Mouse (Mus musculus): ENCODE results near the gene Rab37.

Rab37 gene

DNA sequence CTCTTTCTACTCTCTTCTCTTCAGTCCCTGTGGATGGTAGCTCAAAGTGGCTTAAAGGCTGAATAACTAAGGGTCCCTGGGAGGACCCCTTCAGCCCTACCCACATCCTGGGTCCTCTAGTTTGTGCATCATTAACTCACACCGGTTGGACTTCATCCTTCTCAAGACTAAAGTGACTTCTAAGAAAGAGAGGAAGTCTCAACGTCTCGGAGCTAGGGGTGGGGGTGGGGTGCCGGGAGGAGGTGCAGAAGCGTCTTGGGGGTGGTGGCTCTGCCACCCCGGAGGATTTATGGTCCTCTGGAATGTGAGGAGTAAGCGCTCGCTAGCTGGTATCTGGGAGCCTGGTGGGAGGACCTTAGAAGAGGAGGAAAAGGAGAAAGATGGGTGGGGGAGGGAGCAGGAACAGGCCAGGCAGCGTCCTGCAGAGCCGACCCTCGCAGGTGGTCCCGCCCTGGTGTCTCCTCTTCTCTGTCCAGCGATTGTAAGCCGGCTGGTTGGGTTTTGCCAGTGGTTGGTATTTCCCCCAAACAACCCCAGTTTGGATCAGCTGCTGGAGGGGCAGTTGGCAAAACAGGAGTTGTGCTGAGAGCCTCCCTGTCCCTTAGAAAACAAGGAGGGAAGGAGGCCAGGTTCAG, 73.2 kb downstream of the Rab37 start:
- peak; percentile 46 for DNase-seq (ENCODE audit: low read depth, low spot score)

DNA sequence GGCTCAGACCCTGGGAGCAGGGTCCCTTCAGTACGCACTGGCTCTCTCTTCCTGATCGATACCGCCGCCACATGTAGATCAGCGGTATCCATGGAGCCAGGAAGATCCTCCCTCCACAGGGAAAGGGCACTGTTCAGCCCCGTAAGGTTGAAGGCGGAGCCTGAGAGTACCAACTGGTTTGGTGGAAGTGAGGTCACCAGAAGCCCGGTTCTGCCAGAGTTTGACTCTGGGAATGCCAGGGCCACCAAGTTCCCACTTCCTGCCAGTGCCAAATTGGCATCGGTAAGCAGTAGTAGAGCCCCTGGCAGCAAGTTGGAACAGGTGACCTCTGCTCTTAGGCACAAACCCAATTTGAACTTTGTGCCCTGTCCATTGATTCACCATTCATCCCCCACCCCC, 73.7 kb downstream of the Rab37 start:
- DNase-seq (ENCODE audit: low read depth, low spot score) = peak; percentile 50

DNA sequence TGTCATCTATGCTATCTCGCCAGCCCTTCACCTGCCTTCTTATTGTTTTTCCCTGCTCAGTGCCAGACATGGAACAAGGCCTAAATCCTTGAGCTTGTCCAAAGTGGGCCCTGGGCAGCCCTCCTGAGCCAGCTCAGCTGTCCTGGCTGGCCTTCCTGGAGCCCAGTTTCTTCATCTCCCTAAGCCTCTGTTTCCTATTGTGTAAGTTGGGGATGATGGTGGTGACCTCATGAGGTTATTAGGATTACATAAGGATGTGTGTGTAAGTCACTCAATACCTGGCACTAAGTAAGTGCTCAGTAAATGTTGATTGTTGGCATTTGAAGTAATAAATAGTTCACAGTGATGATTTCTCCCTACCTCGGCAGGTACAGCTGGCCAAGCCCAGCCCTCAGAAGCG, 75.5 kb downstream of the Rab37 start:
- no peak for DNase-seq (ENCODE audit: low read depth, low spot score)

DNA sequence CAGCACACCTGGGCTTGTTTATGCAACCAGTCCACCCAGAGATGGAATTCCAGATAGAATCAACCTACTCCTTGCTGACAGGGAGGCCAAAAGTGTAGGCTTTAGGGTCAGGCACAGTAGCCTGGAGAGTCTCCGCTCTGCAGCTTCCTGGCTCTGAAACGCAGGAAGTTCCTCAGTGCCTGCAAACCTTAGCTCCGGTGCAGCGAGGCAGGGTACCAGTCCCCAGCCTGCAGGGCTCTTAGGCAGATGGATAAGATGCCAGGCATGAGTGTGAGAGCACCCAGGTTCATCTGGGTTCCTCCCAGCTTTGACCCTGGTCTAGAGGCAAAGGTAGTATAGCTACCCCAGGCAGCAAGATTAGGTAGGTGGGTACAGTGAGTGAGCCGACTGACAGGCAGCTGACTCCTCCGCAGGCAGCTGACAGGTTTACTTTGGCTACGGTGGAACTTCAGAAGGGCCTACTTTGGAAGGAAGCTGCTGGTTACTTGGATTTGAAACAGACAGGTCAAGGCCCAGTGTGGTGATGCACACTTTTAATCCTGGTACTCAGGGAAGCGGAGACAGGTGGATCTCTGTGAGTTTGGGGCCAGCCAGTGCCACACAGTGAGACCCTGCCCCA, 76.5 kb downstream of the Rab37 start:
- DNase-seq (ENCODE audit: low read depth, low spot score) = no peak

DNA sequence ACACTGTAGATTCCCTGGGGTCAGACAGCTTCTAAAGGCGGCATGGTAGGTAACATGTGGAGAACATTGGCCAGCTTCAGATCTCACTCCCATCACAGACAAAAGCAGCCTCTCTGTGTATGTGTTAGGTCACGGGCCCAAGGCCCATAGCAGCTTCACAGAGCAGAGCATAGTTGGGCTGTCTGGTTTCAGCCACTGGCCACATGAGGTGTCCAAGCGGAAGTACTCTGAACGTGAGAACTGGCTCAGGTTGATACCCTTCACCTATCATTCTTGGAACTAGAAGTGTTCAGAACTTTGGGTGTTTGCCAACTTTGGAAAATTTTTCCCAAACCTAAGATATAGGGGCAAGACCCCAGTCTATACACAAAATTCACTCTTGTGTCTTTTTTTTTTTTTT, 78.2 kb downstream of the Rab37 start:
- DNase-seq (ENCODE audit: low read depth, low spot score) = no peak

DNA sequence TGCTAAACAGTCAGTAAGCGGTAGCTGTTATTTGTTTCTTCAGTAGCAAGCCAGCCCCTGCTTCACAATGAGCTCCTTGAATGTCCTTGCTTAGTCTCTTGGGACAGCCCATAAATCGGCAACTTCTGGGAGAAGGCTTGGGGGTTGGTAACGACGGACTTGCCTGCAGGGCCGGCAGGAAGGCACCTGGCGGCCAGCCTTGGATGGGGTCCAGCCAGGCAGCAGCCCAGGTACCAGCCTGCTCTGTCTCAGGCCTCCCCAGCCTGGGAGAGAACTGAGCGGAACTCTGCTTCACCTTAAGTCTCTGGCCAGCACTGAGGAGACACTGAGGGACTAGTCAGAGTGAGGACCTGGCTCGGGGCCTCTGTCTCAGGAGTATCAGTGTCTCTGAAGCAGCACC, 79.9 kb downstream of the Rab37 start:
- no peak for DNase-seq (ENCODE audit: low read depth, low spot score)

DNA sequence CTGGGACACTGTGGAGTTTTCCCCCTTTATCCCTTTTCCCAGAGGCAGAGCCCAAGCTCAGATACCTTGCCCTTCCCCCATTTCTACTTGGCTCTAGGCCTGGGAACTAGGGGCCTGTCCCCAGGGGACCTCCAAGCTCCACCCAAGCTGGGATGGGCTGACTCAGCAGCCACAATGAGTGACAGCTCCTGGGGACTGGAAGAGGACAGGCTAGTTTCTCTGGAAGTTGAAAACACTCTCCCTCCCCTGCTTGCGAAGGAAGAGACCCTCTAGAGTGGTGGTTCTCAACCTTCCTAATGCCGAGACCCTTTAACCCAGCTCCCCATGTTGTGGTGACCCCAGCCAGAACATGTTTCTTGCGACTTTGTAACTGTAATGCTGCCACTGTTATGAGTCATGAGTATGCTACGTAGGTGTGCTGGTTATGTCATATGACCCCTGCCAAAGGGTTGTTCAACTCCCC, 81.6 kb downstream of the Rab37 start:
- DNase-seq (ENCODE audit: low read depth, low spot score) = peak; percentile 72

DNA sequence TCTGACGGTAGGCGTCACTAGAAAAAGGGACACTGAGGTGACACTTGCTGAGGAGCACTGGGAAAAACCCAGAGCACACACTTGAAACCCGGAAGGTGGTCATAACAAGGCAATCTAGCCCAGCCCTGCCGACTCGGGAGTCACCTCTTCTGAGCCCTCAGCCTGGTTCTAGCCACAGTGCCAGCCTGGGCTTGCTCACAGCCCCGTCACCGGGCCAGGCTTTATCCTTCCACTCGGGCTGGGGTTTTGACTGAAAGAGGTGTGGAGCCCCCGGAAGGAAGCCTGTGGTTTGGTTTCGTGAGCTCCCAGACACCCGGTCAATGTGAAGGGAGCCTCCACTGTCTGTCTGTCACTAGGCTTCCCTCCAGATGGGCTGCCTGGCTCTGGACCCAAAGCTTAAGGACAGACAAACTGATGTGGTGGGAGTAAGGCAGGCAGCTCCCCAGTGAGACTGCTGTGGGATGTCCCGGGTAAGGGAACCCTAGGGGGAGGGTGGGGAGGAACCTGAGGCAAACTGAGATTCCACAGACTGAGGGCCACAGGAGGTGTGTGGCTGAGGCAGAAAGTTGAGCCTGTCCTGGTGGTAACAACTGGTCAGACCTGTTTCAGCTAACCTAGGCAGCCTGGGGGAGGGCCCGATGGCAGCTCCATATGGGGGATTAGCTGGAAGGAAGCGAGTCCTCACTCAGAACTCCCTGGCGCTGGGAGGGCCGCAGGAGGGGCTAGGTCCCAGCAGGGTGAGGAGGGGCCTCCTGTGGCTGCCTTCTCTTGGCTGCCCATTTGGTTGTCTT, 82.5 kb downstream of the Rab37 start:
- peak; percentile 36 for DNase-seq (ENCODE audit: low read depth, low spot score)

DNA sequence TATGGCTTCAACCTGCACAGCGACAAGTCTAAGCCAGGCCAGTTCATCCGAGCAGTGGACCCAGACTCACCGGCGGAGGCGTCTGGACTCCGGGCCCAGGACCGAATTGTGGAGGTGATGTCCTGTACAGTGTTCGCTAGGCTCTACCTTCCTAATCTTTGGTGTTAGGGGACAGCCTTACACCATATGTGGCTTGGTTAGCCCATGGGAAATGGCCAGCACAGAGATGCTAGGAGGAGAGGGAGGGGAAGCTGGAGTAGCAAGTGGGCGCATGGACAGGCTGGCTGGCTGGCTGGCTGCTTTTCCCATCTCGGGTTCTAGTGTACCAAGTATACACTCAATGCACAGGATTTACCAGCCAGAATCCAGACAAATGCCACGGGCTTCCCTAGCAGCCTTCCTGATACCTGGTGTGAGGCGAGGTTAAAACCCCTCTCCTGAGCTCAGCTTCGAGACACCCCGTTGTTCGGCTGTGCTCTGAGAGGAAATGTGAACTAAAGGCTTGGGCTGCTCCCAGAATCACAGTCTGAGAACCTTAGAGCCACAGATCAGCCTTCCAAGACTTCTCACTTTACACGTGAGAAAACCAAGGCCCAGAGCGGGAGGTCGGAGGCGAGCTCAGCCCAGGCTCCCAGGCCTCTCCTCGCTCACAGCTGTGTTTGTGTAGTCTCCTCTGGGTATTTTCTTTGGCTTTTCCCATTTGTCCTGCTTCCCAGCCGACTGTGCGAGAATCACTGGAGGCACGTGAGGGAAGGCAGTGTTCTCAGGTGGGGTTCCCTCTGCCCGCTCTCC, 85.4 kb downstream of the Rab37 start:
- no peak for DNase-seq (ENCODE audit: low read depth, low spot score)

DNA sequence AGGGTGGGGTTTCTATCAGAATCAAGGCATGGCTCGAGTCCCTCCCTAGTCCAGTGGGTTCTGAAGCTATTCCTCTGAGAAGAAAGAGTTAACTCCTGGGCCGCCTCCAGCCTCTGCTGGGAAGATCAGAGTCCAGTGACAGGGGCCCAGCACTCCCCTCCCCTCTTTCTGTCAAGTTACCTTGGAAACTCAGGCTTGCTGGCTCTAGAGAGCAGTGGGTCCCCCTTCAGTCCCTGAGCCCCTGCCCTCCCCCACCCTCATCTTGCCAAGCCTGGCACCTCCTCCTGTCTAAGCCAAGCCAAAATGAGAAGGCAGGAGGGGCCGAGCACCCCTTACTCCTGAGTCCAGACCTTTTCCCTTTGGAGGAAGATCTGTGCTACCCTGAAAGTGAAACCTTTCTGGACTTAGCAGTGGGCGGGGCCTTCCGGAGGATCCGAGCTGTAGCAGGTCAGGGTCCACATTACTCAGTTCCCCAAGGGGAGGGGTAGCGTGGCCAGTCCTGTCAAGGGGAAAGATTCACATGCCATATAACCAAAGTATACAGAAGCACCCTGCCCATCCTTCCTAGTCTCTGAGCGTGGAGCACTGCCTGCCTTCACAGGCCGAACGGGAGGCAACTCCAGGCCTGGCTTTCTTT, 86.4 kb downstream of the Rab37 start:
- DNase-seq (ENCODE audit: low read depth, low spot score) = no peak

DNA sequence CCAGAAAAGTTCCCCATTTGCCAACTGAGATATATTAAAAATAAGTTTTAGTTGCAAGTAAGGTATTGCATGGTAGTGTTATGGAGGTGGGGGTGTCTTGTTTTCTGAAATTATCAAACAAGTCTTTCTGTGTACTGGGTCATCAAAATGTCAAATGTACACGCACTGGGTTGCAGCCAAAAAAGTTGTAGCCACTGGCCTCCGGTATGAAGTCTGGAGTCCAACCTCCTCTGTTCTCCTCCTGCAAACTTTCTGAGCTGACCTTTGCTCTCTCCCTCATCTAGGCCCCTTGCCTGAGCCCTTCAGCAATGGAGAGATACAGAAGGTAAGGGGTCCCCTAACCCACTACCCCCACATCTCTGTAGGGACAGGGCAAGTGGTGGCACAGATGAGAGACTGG, 87.5 kb downstream of the Rab37 start:
- DNase-seq (ENCODE audit: low read depth, low spot score) = no peak

DNA sequence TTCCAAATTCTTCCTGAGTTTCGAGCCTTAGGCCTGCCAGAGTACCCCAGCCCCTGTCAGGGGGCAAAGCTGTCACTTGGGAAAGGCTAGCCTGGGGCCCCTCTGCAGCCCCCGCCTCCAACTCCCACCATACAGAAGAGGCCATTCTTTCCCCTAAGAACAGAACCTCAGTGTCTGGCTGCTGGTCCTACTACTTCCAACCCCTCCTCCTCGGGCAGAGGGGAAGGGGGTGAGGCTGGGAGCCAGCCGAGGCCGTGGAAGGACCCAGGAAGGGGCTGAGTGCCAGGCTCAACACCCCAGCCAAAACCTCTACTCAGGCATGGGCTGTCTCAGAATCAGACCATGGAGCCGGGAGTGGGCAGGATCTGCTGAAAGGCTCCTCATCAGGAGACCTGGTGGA, 88.0 kb downstream of the Rab37 start:
- no peak for DNase-seq (ENCODE audit: low read depth, low spot score)

DNA sequence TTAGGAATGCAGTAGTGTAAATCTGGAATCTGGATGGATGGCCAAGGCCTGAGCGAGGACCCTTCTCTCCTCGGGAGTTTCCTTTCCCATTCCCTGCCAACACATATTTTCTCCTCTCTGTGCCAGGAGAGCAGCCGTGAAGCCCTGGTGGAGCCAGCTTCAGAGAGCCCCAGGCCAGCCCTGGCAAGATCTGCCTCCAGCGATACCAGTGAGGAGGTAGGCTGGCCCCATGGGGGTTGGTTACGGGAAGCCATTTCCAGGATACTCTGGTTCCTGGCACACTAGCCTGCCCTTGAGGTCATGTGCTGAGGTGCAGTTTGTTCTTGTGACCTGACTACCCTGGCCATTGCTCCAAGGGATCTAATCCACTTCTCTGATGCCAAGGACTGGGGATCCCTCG, 88.7 kb downstream of the Rab37 start:
- no peak for DNase-seq (ENCODE audit: low read depth, low spot score)

DNA sequence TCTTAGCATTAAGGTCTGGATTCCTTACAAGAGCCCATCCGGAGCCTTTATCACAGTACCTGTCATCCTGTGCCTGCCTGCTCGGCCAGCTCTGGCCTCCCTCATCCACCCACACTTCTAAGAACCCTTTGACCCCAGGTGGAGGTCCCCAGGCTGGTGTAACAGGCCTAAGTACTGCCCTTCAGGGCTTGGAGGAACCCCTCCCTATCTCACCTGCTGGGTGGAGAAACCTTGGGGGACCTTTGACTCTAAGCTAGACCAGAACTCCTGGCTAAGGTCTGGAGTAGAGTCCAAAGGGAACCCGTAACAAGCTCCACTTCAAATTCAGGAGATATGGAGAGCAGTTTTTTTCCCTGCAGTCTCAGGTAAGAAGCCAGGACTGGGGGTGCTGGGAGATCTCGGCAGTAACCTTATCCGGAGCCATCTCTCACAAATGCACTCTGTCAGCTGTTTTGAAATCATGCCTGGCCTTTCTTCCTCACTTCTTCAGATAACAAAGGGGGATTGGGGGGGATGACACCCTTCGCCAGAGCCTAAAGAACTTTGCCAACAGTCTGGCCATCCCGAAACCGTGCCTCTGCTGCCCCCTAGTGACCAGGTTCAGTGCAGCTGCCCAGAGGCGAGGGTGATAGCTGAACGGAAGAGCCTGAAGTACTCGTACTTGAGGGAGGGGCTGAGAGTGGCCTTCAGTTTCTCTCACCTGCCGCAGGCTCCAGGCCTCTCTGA, 90.8 kb downstream of the Rab37 start:
- DNase-seq (ENCODE audit: low read depth, low spot score) = peak; percentile 80

DNA sequence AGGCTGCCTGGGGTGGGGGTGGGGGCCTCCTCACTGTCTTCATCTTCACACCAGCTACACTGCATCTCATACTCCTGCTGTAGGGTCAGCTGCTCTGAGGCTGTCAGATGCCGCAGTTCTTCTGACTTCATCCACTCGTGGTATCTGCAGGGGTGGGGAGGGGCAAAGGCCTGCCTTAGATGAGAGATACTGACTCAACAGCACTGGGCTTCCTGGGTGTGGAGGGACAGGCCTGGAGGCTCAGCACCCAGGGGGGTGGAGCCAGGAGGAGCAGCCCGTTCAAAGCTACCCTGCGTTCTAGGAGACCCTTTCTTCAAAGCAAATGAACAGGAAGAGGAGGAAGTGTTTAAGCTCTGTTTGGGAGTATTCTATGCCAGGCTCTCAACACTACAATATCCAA, 93.7 kb downstream of the Rab37 start:
- DNase-seq (ENCODE audit: low read depth, low spot score) = no peak

DNA sequence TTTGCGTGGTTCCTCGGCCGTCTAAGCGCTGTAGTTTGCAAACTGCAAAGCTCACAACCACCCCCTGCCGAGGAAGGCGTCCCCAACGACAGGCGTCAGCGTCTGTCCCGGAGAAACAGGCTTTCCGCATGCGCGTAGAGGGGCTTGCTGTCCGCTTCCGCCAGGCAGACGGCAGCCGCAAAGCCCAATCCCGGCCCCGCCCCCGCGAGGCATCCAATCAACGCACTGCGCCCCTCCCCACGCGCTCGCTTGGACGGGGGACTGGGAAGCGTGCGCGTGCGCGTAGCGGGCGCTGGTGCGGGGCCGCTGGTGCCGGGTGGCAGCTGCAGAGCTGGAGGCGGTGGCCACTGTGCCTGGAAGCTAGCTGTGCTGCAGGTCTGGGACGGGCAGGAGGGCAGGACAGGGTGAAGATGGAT, 96.0 kb downstream of the Rab37 start, which contains the start of gene Tmem104:
Tmem104 (plus strand) TSS at position 264 of the 416 bp plus-strand sequence.
- DNase-seq (ENCODE audit: low read depth, low spot score) = peak; percentile 98

DNA sequence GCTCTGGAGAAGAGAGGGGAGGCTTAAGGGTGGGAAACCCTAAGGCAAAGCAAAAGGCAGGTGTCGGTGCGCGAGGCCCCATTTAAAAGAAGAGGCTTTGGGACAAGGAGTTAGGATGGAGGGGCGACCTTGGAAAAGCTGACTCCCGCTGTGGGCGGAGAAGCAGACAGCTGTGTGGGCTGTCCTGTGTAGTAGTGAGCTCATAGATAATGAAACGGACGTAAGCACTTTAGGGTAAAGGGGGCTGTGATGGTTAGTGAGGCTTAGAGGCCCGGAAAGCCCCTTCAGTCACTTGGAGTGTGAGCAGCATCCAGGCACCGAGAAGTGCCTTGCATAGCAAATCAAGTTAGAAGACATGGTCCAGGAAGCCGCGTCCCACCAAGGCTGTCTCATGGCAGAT, 96.5 kb downstream of the Rab37 start, which contains the start of gene Nat9:
Nat9 (minus strand) TSS at position 167 of the 400 bp plus-strand sequence.
- DNase-seq (ENCODE audit: low read depth, low spot score) = peak; percentile 33

DNA sequence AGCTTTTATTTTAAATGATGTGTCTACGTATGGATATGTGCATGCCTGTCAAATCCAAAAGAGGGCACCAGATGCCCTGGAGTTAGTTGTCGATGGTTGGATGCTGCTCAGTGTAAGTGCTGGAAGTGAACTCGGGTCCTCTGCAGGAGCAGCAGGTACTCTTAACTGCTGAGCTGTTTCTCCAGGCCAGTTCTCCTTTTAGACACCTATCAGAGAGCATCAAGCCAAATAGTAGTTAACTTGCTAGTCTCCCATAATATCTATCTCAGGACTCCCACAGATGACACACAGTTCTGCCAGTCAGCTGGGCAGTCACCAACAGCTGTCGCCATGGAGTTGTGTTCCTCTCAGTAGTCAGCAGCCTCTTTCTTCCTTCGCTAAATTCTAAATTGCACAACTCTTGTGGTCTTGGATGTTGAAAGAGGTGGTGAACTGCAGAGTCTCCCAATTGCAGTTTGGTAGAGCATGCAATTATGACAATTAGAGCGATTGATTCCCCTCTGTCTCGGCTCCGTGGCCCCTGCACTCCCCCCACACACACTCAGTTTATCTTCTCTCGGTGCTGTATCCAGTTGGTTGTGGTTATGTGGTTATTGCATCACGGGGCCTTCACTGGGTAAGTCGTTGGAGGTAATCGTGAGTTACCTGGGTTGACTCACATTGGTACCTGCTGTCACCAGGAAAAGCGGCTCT, 97.5 kb downstream of the Rab37 start:
- DNase-seq (ENCODE audit: low read depth, low spot score) = no peak

DNA sequence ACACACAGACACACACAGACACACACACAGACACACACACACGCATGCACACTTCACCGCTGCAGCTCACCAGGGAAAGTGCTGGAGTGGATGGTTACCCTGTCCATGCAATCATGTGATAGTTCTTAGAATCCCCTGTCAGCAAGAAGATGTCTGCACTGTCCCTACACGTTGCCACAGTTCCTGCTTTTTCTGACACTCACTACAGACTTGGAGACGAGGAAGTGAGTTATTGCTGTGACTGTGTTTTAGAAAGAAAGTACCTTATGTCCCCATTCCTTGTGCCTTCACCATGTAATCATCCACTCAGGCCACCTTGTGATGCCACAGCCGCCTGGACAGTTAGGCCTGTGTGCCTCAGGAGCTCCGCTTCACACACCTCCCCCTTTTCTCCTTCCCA, 98.1 kb downstream of the Rab37 start:
- no peak for DNase-seq (ENCODE audit: low read depth, low spot score)

DNA sequence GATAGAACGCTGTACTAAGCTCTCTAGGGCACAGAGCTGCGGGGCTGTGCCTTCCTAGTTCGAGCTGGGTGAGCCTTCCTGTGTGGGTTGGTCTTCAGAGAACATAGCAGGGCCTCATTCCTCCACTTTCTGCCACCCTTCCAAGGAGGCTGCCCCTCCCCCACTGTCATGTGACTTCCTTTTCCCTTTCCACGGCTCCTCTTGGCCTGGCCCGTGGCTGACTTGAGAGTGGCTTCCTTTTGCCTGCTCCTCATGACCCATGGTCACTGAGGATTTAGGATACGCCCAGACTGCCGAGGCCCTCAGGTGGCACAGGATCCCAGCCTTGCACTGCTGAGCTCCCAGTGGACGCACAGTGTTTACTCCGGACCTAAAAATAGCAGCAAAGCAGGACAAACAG, 100.9 kb downstream of the Rab37 start:
- DNase-seq (ENCODE audit: low read depth, low spot score) = peak; percentile 36
